Mouse (Mus musculus) yolk sac, embryonic 10.5 days (tissue): ENCODE measurements around the gene Lep.

Source experiments
- DNase-seq: peaks from one replicate; pipeline ENCODE4 v3.0.0-alpha.2; 2017; ENCODE audit warnings: low spot score

The Lep gene

DNA sequence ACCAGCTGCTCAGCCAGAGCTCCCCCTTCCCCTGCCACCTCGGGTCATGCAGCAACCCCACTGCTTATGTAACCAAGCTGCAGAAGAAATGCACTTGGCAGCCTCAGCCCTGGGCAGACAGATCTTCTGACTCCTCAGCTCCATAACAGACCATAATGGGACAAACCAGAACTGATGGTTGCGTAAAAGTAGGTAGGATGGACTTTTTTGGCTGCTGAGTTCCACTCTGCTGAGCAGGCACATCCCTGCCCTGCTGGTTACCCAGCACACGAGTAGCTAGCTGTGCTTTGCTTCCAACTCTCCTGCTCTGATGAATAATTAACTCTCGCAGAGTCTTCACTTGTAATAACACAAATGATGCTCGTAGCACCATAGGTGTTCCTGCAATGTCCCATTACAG is 10.1 kb upstream of the Lep start:
- no peak for DNase-seq

DNA sequence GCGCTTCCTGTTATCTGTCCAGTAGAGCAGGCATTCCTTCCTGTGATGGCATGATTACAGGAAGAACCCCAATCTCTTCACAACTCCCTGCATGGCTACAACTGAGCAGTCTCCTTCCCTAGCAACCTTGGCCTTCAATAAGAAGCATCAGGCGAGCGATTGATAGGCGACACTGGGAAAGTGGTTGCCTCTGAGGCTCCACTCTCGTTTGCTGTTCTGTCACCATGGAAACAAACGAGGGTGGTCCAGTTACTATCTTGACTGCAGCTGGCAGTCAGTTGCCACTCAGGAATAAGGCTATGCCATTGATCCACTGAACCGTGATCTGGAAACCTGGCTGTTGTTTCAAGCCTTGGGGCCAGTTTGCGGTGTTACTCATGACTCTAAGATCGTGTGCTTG is 7.8 kb upstream of the Lep start:
- DNase-seq, result no peak

DNA sequence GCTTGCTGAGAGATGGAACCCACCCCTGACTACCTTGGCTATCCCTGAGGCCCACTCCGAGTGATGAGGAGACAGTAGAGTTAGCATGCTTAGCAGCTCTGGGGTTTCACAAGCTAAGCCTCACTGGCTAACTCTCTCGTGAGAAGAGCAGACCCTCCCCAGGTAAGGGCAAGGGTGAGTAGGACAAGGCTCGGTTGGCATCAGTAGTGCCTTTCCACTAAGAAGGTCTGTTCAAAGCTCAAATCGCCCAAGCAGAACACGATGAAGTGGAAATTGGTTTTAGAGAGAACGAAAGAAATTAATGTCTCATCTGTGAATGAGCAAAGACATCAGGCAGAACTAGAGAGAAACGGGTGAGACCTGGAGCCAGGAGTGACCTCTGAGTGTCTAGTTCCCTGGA is 6.8 kb upstream of the Lep start:
- DNase-seq, result no peak

DNA sequence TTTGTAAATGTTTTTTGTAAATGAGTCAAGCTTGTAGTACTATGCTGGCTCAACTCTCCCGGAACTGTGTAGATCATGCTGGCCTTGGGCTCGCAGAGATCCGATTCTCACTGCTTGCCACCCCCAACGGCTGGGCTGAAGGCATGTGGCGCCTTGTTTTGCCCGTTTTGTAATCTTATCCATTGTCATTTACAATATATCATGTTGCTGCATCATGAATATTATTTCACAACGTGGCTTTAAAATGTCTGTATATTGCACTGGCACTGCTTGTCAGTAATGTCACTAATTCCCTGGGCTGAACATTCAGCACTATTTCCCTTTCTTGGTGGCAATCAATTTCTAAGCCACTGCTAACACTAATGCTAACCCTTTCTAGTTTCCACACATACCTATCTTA is 3.6 kb upstream of the Lep start:
- no peak for DNase-seq

DNA sequence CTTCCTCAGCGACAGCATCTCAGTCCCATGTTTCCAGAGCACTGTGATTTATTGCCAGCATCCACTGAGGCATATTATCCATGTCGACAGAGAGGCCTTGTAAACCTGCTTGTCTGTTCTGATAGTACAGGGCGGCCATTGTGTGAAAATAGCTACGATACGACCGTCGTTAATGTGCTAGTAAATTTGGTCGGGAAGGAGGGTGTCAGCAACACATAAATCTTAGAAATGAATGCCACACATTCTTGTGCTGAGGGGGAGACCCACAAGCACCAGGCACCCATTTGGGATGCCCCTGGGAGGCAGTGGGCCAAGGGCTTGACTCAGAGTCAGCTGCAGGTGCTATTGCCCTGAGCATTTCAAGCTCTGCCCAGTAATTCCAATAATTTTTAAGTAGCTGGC is 6.4 kb downstream of the Lep start:
- DNase-seq, result no peak

DNA sequence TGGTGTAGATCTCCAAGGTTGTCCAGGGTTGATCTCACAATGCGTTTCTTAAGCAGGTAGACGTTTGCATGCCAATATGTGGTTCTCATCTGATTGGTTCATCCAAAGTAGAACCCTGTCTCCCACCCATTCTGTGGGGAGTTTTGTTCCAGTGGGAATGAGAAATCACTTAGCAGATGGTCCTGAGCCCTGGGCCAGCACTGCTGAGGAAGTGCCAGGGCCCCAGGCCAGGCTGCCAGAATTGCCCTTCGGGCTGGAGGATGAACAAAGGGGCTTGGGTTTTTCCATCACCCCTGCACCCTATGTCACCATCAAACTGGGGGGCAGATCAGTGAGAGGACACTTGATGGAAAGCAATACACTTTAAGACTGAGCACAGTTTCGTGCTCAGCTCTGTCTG is 12.2 kb downstream of the Lep start:
- DNase-seq, result no peak

DNA sequence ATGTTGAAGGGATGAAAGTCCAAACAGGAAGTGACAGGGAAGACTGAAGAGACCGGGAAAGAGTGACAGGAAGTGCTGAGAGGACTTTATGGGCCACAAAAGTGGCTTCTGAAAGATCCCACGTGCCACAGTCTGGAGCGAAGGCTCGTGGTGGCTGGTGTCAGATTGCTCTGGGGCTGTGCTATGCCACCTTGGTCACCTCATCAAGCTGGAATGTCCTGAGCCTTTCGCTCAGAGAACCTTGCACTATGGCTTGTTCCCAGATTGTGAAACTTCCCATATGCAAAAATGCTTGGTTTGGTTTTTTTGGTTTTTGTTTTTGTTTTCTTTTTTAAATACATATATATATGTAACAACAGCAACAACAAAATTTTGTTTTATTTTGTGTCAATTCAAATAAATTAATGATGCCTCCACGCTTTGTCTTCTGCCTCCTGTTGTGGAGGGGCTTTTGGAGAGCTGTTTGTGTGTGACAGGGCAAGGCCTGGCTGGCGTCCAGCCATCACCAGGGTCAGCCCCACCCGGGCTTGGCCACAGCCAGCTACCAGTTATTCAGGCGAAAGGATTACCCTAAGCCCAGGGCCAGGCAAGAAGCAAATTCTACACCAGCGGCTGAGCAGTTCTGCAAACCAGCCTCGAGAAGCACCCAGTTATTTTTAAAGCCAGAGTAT is 13.6 kb downstream of the Lep start:
- DNase-seq, result no peak

GRCm38 (mm10) chr6:29074133-29074469 is 14.1 kb downstream of the Lep start:
- no peak for DNase-seq

GRCm38 (mm10) chr6:29079291-29079690 is 19.3 kb downstream of the Lep start:
- no peak for DNase-seq

DNA sequence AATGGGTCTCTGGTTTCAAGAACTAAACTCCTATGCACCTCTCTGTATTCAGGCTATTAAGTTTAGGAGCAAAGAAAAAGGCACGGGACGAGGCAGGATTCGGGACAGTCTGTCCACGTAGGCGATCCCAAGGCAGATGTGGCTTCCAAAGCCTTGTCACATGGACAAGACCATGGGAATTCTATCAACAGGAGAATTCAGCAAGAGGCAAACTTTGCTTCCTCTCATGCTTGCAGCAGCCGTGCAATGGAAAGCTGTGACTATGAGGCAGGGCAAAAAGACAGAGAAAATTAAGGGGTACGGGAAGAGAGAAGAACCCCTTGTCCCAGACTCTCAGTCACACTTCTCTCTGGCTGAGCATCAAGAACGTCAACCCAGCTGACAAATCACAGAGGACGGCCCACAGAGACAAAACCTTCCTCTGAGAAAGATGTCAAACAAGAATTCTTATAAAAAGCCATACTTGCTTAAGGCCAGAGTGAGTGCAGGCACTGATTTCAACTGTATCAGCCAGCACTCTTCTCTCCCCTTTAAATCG is 21.9 kb downstream of the Lep start:
- DNase-seq, result no peak

- no peak for DNase-seq
Observed at GRCm38 (mm10) chr6:29082776-29083354, 22.8 kb downstream of the Lep start.

GRCm38 (mm10) chr6:29084401-29084800 is 24.4 kb downstream of the Lep start:
- no peak for DNase-seq

GRCm38 (mm10) chr6:29087921-29088709 is 28.1 kb downstream of the Lep start:
- no peak for DNase-seq

DNA sequence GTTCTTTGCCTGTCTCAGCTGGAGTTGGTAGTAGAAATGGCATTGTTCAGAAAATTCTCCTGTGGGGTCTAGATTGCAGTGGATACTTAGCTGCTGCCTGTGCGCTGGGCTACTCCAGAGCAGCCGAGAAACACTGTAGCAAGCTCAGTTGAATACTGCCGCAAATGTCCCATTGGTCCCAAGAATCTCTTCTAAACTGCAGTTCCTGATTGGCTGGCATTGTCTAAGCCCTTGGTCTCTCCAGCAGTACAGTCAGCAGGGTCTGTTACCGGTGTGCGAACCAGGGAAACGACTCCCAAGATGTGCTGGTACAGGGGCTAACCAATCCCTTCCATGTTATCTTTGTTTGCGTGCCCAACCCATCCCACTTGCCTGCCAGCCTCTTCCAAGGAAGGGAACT is 32.2 kb downstream of the Lep start:
- no peak for DNase-seq

DNA sequence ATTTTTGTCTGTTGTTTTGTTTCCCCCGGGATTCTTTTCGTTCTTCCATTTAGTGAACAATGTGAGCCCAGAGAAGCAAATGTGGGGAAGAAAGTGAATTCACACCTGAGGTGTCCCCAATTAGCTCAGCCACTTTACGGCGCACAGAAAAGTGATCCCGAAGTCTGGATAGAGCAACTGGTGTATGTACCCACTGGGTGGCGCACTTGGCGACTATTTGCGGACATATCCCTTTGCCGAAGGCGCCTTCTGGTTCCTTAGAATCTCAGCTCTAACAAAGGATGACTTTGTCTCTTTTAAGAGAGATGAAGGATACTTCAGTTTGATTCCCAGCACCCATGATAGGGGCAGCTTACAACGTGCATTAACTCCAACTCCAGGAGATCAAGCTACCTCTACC is 32.9 kb downstream of the Lep start:
- DNase-seq, result no peak

GRCm38 (mm10) chr6:29099536-29100170 is 39.6 kb downstream of the Lep start:
- DNase-seq, result no peak

GRCm38 (mm10) chr6:29100423-29100822 is 40.4 kb downstream of the Lep start:
- no peak for DNase-seq

DNA sequence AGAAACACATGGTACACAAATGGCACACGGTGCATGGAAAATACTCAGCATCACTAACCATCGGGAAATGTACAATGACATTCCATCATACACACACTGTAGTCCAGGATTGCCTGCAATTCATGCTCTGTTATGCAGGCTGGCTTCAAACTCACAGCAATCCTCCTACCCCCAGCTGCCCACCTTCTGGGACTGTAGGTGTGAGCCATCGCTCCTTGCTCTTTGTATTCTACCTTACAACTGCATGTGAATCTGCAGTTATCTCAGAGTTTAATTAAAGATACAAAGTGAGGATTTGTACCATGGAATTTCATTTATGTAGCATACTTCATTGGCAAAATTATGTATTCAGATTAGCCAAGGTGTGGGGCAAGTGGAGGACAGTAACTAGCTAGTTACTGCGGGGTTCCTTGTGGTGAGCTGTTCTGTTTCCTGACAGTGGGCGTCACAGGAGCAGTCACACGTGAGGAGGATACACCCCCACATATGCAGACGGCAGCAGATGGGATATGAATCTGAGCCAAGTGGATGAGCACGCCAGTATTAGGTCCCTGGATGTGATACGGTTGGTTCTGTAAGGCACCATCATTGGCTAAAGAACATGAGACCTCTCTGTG is 41.3 kb downstream of the Lep start:
- no peak for DNase-seq

DNA sequence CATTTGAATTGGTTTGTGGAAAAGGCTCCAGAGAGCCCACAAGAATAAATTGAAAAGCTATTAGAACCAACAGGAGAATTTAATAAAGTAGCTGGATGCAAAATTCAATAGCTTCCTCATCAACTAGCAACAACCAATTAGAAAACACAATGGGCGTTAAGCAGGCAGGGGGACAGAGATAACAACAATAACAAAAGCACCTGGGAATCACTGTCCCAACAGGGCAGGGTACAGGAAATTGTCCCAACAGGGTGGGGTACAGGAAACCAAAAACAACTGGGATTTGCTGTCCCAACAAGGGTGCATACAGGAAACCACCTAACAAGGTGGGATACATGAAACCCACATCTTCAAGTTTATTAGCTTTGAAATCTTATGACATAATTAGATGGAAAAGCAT is 48.4 kb downstream of the Lep start:
- DNase-seq, result no peak

DNA sequence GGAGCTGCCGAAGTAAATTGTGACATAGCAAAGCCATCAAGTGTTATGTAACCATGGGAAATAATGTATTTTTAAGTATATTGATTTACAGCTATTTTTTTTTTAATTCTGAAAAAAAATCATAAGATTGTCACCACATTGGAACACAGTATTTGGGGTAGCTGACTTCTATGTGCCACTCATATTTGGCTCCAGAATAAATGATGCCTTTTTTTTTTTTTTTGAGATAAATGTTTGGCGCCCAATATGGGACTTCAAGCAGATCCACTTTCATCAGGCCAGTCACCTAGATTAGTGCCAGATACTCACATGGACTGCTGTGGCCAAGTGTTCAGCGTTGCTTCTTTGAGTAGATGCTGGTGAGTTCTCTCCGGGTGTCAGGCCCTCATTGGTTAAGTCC is 51.5 kb downstream of the Lep start:
- no peak for DNase-seq

DNA sequence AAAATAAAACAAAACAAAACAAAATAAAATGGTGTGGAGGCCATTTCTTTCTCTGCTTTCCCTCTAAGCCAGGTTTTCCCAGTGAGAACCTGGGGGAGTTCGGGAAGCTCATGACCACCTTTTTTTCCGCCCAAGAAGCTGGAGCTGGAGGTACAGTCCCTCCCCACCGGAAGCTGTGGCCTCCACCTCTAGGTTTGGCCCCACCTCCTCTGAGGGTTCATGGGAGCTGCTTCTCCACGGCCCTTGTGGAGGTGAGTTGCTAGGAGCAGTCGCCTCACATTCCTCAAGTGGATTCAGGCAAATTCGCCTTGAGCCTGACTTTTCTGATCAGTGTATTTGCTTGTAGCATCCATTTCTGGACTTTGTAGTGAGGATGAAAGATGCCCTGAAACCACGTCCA is 55.7 kb downstream of the Lep start:
- no peak for DNase-seq

DNA sequence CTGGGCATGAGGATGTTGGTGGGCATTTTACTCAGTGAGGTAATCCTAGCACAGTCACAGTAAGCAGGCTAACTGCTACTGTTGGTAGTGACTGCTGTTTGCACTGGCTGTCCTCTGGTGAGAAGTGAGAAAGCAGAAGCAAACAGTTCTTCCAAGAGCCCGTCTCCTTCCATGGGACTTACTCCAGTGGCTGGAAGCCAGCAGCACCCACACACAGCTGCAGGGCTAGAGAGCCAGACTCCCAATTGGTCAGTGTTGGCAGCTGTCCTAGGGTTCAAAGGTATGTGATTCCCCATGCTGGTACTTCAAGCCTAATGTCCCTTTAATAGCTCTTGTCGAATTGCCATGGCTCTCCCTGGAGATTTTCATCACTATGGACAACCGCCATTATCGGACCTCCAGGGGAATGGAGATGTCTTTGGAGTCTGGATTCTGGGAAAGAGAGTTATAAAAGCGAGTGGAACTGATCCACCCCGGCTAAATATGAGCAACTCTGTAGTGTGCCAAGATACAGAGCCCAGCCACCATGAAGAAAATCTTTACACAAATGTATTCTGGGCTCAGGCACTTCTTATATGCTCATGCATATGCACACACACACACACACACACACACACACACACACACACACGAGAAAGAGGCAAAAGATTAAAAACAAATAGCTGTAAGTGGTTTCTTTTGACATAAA is 57.5 kb downstream of the Lep start:
- DNase-seq, result no peak
